Mouse (Mus musculus) frontal cortex, postnatal 36 days (tissue): ENCODE measurements around the gene Cd164.

Experiments used
- DNase-seq, 2 experiments: peaks; one replicate each; pipeline ENCODE4 v3.0.0; 2022; ENCODE audit warnings: low spot score in 2 of 2

Gene Cd164

GRCm38 (mm10) chr10:41546396-41547165 is 27.4 kb downstream of the Cd164 start:
- no peak for DNase-seq

- DNase-seq, result no peak
Measured at GRCm38 (mm10) chr10:41550711-41551110, 31.5 kb downstream of the Cd164 start.

- no peak for DNase-seq
Measured at GRCm38 (mm10) chr10:41552319-41552718, 33.1 kb downstream of the Cd164 start.

GRCm38 (mm10) chr10:41552847-41553589 is 33.8 kb downstream of the Cd164 start:
- peak; percentile 22 to 51 for DNase-seq

GRCm38 (mm10) chr10:41553711-41554110 is 34.5 kb downstream of the Cd164 start:
- DNase-seq, result no peak

- no peak for DNase-seq
Measured at GRCm38 (mm10) chr10:41555081-41555480, 35.9 kb downstream of the Cd164 start.

- DNase-seq, result no peak
Measured at GRCm38 (mm10) chr10:41558401-41558800, 39.2 kb downstream of the Cd164 start.

GRCm38 (mm10) chr10:41561701-41562395 is 42.6 kb downstream of the Cd164 start:
- DNase-seq, result no peak

- DNase-seq, result no peak
Measured at GRCm38 (mm10) chr10:41565141-41565540, 45.9 kb downstream of the Cd164 start.

- no peak for DNase-seq
Measured at GRCm38 (mm10) chr10:41568306-41568705, 49.1 kb downstream of the Cd164 start.

GRCm38 (mm10) chr10:41571065-41571464 is 51.9 kb downstream of the Cd164 start:
- DNase-seq, result no peak

GRCm38 (mm10) chr10:41572274-41572673 is 53.1 kb downstream of the Cd164 start:
- peak; percentile 18 to 36 for DNase-seq

GRCm38 (mm10) chr10:41573190-41573589 is 54.0 kb downstream of the Cd164 start:
- DNase-seq, result no peak

GRCm38 (mm10) chr10:41575451-41576327 is 56.5 kb downstream of the Cd164 start:
- no peak for DNase-seq

GRCm38 (mm10) chr10:41576328-41576833 is 57.2 kb downstream of the Cd164 start:
- DNase-seq, result no peak

GRCm38 (mm10) chr10:41578541-41578940 is 59.3 kb downstream of the Cd164 start:
- no peak for DNase-seq

GRCm38 (mm10) chr10:41580441-41580840 is 61.2 kb downstream of the Cd164 start:
- no peak for DNase-seq
